Mouse (Mus musculus) thymus, adult 2 months (tissue): ENCODE results near the gene Ppp1r1a.

Source experiments
- CTCF ChIP-seq: fragments of 200-500 bp; IDR thresholded peaks from 2 replicates; pipeline ENCODE4 v1.5.1; 2012; ENCODE audit warnings: mild to moderate bottlenecking, control low read depth, low read length, moderate library complexity, borderline replicate concordance; ENCODE audit not compliant: control insufficient read depth, poor library complexity, insufficient read depth; ENCODE audit errors: extremely low read depth
- POLR2A ChIP-seq: fragments of 200-500 bp; IDR thresholded peaks from 2 replicates; pipeline ENCODE4 v1.6.1; 2012; ENCODE audit warnings: mild to moderate bottlenecking, low read length, control low read depth, moderate library complexity; ENCODE audit not compliant: control insufficient read depth, poor library complexity, insufficient read depth; ENCODE audit errors: extremely low read depth

DNA sequence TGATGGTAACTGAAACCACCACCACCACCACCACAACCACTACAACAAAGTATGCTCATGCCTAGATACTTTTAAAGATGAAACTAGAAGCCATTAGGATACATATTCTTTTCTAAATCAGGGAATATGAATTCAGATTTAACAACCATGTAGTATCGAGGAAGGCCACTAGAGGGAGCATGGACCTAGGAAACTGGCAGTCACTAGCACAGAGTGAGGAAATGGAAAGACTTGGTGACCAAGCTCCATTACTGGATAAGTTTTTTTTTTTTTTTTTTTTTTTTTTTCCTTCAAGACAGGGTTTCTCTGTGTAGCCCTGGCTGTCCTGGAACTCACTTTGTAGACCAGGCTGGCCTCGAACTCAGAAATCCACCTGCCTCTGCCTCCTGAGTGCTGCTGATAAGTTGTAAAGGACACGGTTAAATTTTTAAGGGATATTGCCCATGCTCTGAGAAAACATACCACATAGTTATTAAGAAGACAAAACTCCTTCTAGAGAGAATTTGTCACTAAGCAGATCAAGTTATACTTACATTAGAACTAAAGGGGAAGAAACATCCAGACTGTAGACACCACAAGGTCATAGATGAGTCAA lies 14.4 kb upstream of the Ppp1r1a start:
- no peak for TF ChIP-seq CTCF
- TF ChIP-seq POLR2A: no peak
